Mouse (Mus musculus): ENCODE results near the gene Nr3c2. TPM values are rescaled to one million over a fixed set of nuclear protein-coding genes. Genes with fewer than 3 reads are reported as not detected.

Nr3c2 gene
- polyA plus RNA-seq, 1 experiment from 2014 or later = 2.2 TPM

- ATAC-seq (ENCODE audit: insufficient read depth, low FRiP score, low read depth) = no peak
- H3K4me2 ChIP-seq = no peak overlapping the region
- WGBS = 61% methylated on average over 9 of the region's 9 CpGs
These were observed 288.5 kb downstream of the Nr3c2 start for GRCm38 (mm10) chr8:77187748-77188147.

DNA sequence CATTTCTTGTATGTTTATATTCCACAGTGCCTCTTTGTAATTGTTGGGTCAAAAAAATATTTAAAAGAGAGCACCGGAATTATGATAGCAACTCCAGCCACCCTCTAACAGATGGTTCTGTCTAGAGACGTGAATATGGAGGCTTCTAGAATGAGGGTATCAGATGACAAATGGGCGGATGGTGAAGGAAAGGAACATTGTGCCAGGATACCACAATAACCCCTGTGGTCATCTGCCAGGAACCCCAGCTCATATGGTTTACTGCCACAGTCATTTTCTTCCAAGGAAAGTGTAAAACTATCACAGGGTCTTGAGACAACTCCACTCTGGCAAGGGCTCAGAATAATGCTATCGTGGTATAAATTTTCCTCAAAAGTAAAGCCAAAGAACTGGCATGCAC lies 289.1 kb downstream of the Nr3c2 start:
- 55% methylated on average over 4 of the region's 4 CpGs for whole genome bisulfite sequencing
- ATAC-seq (ENCODE audit: insufficient read depth, low FRiP score, low read depth) = no peak
- H3K36me3 ChIP-seq = no peaks in the 10 kb centered on the region

More at GRCm38 (mm10) chr8:77187748-77188147, 288.5 kb downstream of the Nr3c2 start:
- Histone ChIP-seq H3K9ac (no peak overlapping the region), H3K4me1 (0 out of 2 replicates have a peak, but pooled peaks cover 3% of the 10 kb centered on the region), H3K9me3 (no peaks in the 10 kb centered on the region), H3K4me3 (replicated peaks) (no peak overlapping the region), H3K27me3 (replicated peaks) (no peaks in the 10 kb centered on the region), H3K27ac (no peak overlapping the region), H3K36me3 (no peaks in the 10 kb centered on the region)

DNA sequence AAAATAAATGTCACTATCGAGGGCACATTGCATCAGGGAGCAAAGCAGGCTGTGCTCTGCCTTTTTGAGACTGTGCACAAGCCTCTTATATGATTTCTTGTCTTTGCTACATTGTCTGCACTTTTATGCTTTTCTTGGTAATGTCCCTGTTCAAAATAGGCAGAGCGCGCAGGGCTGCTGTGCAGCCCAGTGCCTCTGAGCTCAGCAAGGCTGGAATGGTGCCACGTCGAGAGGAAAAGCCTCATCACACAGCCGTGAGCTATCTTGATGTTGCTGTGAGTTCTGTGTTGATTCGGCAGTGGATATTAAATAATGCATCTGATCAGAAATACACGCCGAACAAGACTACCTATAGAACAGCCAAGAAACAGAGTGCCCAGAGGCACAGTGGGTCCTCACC lies 290.1 kb downstream of the Nr3c2 start:
- Histone ChIP-seq H3K4me1 (0 out of 2 replicates have a peak, but pooled peaks cover 3% of the 10 kb centered on the region), H3K9me3 (no peaks in the 10 kb centered on the region), H3K36me3 (no peaks in the 10 kb centered on the region), H3K27me3 (replicated peaks) (no peaks in the 10 kb centered on the region), H3K9ac (no peak overlapping the region), H3K4me2 (no peak overlapping the region), H3K4me3 (replicated peaks) (no peak overlapping the region), H3K27ac (no peak overlapping the region)
- no peak for ATAC-seq (ENCODE audit: insufficient read depth, low FRiP score, low read depth)
- WGBS = 75% methylated on average over 9 of the region's 9 CpGs

More for the DNA sequence above, 289.1 kb downstream of the Nr3c2 start:
- Histone ChIP-seq H3K9me3 (no peaks in the 10 kb centered on the region), H3K4me3 (replicated peaks) (no peak overlapping the region), H3K27me3 (replicated peaks) (no peaks in the 10 kb centered on the region), H3K27ac (no peak overlapping the region), H3K4me1 (0 out of 2 replicates have a peak, but pooled peaks cover 3% of the 10 kb centered on the region), H3K9ac (no peak overlapping the region), H3K4me2 (no peak overlapping the region)

- Histone ChIP-seq H3K4me2 (no peak overlapping the region), H3K27ac (no peak overlapping the region), H3K9ac (no peak overlapping the region), H3K4me1 (0 out of 2 replicates have a peak, but pooled peaks cover 3% of the 10 kb centered on the region), H3K9me3 (no peaks in the 10 kb centered on the region), H3K27me3 (replicated peaks) (no peaks in the 10 kb centered on the region), H3K4me3 (replicated peaks) (no peak overlapping the region), H3K36me3 (no peaks in the 10 kb centered on the region)
- ATAC-seq (ENCODE audit: insufficient read depth, low FRiP score, low read depth) = no peak
- WGBS = 81% methylated on average over 3 of the region's 3 CpGs
These were observed 291.2 kb downstream of the Nr3c2 start for GRCm38 (mm10) chr8:77190393-77190792.

GRCm38 (mm10) chr8:77209297-77209696 lies 310.1 kb downstream of the Nr3c2 start:
- no peaks in the 10 kb centered on the region for H3K36me3 ChIP-seq
- H3K27ac ChIP-seq = no peak overlapping the region
- H3K4me3 ChIP-seq (replicated peaks) = no peak overlapping the region
- H3K27me3 ChIP-seq (replicated peaks) = no peaks in the 10 kb centered on the region
- WGBS = 87% methylated on average over 3 of the region's 3 CpGs
- no peak for ATAC-seq (ENCODE audit: insufficient read depth, low FRiP score, low read depth)
- H3K4me1 ChIP-seq = peaks cover 8% of the 10 kb centered on the region
- no peaks in the 10 kb centered on the region for H3K9me3 ChIP-seq
- no peak overlapping the region for H3K9ac ChIP-seq
- no peak overlapping the region for H3K4me2 ChIP-seq

- no peaks in the 10 kb centered on the region for H3K27me3 ChIP-seq (replicated peaks)
- no peak overlapping the region for H3K9ac ChIP-seq
- ATAC-seq (ENCODE audit: insufficient read depth, low FRiP score, low read depth) = no peak
- no peaks in the 10 kb centered on the region for H3K9me3 ChIP-seq
- H3K36me3 ChIP-seq = no peaks in the 10 kb centered on the region
- no peak overlapping the region for H3K4me3 ChIP-seq (replicated peaks)
- H3K27ac ChIP-seq = no peak overlapping the region
- whole genome bisulfite sequencing = 33% methylated on average over 3 of the region's 3 CpGs
- no peak overlapping the region for H3K4me2 ChIP-seq
- peaks cover 8% of the 10 kb centered on the region for H3K4me1 ChIP-seq
These were observed 314.7 kb downstream of the Nr3c2 start for GRCm38 (mm10) chr8:77213893-77214464.

DNA sequence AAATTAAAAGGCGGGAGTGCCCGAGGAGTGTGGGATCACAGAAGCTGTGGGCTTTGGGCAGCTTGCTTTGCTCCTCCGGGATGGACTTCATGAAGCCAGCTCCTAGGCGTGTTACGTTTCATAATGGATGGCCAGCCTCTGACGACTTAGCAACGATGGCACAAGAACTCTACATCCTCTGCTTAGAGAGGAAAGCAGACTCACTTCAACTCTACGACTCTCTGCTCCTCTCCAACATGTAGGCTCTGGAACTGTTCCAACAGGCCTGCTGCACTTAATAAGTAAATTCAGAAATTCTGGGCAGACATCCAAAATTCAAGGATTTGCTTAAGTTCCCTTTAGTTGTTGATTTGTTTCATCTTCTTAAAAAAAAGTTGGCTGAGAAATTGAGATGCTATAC lies 315.4 kb downstream of the Nr3c2 start:
- peak overlapping the region; percentile 31 for H3K27ac ChIP-seq
- H3K4me2 ChIP-seq = peak overlapping the region; percentile 36; the same call in 1 of the 2 replicates
- ATAC-seq (ENCODE audit: insufficient read depth, low FRiP score, low read depth) = peak; percentile 47; the same call in 1 of the 2 replicates

DNA sequence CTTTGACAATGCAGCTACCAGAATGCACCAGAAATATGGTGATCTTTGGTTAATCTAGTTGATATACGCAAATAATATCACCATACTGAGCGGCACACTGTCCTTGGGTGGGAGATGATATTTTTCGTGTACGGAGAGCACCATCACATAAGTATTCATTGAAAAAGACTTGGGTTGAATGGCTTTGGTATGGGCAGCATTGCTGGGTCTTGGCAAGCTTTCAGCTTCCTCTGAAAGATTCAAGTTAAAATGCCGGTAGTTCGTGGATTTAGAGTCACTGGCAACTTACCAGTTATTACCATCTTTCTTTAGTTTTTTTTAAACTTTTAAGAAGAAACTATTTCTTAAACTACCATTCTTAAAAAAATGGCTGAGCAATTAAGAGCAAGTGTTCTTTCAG lies 315.9 kb downstream of the Nr3c2 start:
- Histone ChIP-seq H3K27ac (no peak overlapping the region), H3K36me3 (no peaks in the 10 kb centered on the region)
- no peak for ATAC-seq (ENCODE audit: insufficient read depth, low FRiP score, low read depth)

More for the DNA sequence above, 315.4 kb downstream of the Nr3c2 start:
- no peaks in the 10 kb centered on the region for H3K27me3 ChIP-seq (replicated peaks)
- WGBS = 31% methylated on average over 8 of the region's 8 CpGs
- no peaks in the 10 kb centered on the region for H3K36me3 ChIP-seq
- no peak overlapping the region for H3K9ac ChIP-seq
- H3K9me3 ChIP-seq = no peaks in the 10 kb centered on the region
- H3K4me3 ChIP-seq (replicated peaks) = no peak overlapping the region
- H3K4me1 ChIP-seq = peaks cover 8% of the 10 kb centered on the region

DNA sequence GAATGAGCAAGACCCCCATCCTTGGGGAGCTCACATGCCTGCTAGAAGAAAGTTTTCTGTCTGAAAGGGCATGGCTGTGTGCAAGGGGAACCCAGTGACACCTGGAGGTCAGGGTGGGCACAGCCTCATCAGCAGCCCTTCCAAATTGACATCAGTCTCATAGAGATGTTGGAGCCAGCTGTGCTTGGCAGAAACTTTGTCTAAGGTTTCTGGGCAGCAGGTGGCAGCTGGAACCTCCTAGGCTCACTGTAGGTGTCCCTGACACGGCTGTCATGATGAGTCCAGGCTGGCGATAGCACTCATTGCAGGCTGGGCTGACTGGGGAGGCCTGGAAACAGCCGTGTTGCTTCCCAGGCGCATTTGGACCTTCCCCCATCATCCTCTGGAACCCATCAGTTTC lies 323.9 kb downstream of the Nr3c2 start:
- no peaks in the 10 kb centered on the region for H3K4me1 ChIP-seq
- no peak overlapping the region for H3K4me3 ChIP-seq (replicated peaks)
- no peak overlapping the region for H3K27ac ChIP-seq
- no peaks in the 10 kb centered on the region for H3K27me3 ChIP-seq (replicated peaks)
- no peak; the same call in 1 of the 2 replicates for ATAC-seq (ENCODE audit: insufficient read depth, low FRiP score, low read depth)
- no peaks in the 10 kb centered on the region for H3K9me3 ChIP-seq
- H3K4me2 ChIP-seq = no peak overlapping the region
- H3K36me3 ChIP-seq = no peaks in the 10 kb centered on the region
- no peak overlapping the region for H3K9ac ChIP-seq
- WGBS = 61% methylated on average over 4 of the region's 4 CpGs

More for the DNA sequence above, 315.9 kb downstream of the Nr3c2 start:
- Histone ChIP-seq H3K4me1 (peaks cover 8% of the 10 kb centered on the region), H3K9me3 (no peaks in the 10 kb centered on the region), H3K27me3 (replicated peaks) (no peaks in the 10 kb centered on the region), H3K4me2 (no peak overlapping the region), H3K4me3 (replicated peaks) (no peak overlapping the region), H3K9ac (no peak overlapping the region)
- 48% methylated on average over 6 of the region's 6 CpGs for WGBS

GRCm38 (mm10) chr8:77227742-77228141 lies 328.5 kb downstream of the Nr3c2 start:
- no peaks in the 10 kb centered on the region for H3K36me3 ChIP-seq
- H3K27me3 ChIP-seq (replicated peaks) = no peaks in the 10 kb centered on the region
- 80% methylated on average over 5 of the region's 5 CpGs for WGBS
- no peaks in the 10 kb centered on the region for H3K4me1 ChIP-seq
- peak; percentile 78; the same call in 1 of the 2 replicates for ATAC-seq (ENCODE audit: insufficient read depth, low FRiP score, low read depth)
- no peak overlapping the region for H3K27ac ChIP-seq
- H3K4me2 ChIP-seq = no peak overlapping the region
- H3K9ac ChIP-seq = no peak overlapping the region
- no peaks in the 10 kb centered on the region for H3K9me3 ChIP-seq
- no peak overlapping the region for H3K4me3 ChIP-seq (replicated peaks)

GRCm38 (mm10) chr8:77228688-77229087 lies 329.4 kb downstream of the Nr3c2 start:
- 80% methylated on average over 7 of the region's 7 CpGs for WGBS
- Histone ChIP-seq H3K36me3 (no peaks in the 10 kb centered on the region), H3K4me2 (no peak overlapping the region), H3K4me1 (no peaks in the 10 kb centered on the region), H3K27ac (no peak overlapping the region), H3K4me3 (replicated peaks) (no peak overlapping the region), H3K9me3 (no peaks in the 10 kb centered on the region), H3K9ac (no peak overlapping the region), H3K27me3 (replicated peaks) (no peaks in the 10 kb centered on the region)
- no peak for ATAC-seq (ENCODE audit: insufficient read depth, low FRiP score, low read depth)

- Histone ChIP-seq H3K27ac (no peak overlapping the region), H3K4me2 (no peak overlapping the region), H3K4me3 (replicated peaks) (no peak overlapping the region), H3K9me3 (no peaks in the 10 kb centered on the region), H3K9ac (no peak overlapping the region), H3K27me3 (replicated peaks) (no peaks in the 10 kb centered on the region), H3K36me3 (no peaks in the 10 kb centered on the region), H3K4me1 (no peaks in the 10 kb centered on the region)
- WGBS = 70% methylated on average over 1 of the region's 1 CpGs
- ATAC-seq (ENCODE audit: insufficient read depth, low FRiP score, low read depth) = no peak
These were observed 332.0 kb downstream of the Nr3c2 start for GRCm38 (mm10) chr8:77231211-77231610.
